Mouse (Mus musculus) intestine, embryonic 16.5 days (tissue): ENCODE results near the gene Srek1ip1. TPM values are rescaled to one million over a fixed set of nuclear protein-coding genes. Genes with fewer than 3 reads are reported as not detected.
A peak's percentile ranks its signal among the peaks of the same experiment; 100 is the strongest.

Experiments
- ATAC-seq: fragments of 200-750 bp; cut with Nextera tagmentation; 2 replicates; pipeline ENCODE4 v1.8.0; 2017; ENCODE audit warnings: moderate TSS enrichment, moderate library complexity
- H3K27ac ChIP-seq: fragments of 300-500 bp; sonication (generic); 2 replicates; pipeline ENCODE4 v1.5.1; 2014; ENCODE audit warnings: mild to moderate bottlenecking, low read length
- H3K27me3 ChIP-seq: fragments of 300-500 bp; sonication (generic); replicated peaks from 2 replicates; pipeline ENCODE4 v1.6.1; 2014; ENCODE audit warnings: low read length, control low read depth, mixed read lengths; ENCODE audit not compliant: control insufficient read depth, insufficient read depth
- H3K36me3 ChIP-seq: fragments of 300-500 bp; sonication (generic); 2 replicates; pipeline ENCODE4 v1.6.1; 2014; ENCODE audit warnings: low read length, control low read depth; ENCODE audit not compliant: control insufficient read depth, insufficient read depth
- H3K4me1 ChIP-seq: fragments of 300-500 bp; sonication (generic); 2 replicates; pipeline ENCODE4 v1.6.1; 2014; ENCODE audit warnings: low read length, control low read depth, mixed read lengths; ENCODE audit not compliant: control insufficient read depth, insufficient read depth
- H3K4me2 ChIP-seq: fragments of 300-500 bp; sonication (generic); 2 replicates; pipeline ENCODE4 v1.6.1; 2014; ENCODE audit warnings: low read depth, low read length, control low read depth
- H3K4me3 ChIP-seq: fragments of 300-500 bp; sonication (generic); 2 replicates; pipeline ENCODE4 v1.5.1; 2014; ENCODE audit warnings: mild to moderate bottlenecking, low read length
- H3K9ac ChIP-seq: fragments of 300-500 bp; sonication (generic); 2 replicates; pipeline ENCODE4 v1.6.1; 2014; ENCODE audit warnings: low read depth, low read length
- H3K9me3 ChIP-seq: fragments of 300-500 bp; sonication (generic); 2 replicates; pipeline ENCODE4 v1.6.1; 2016; ENCODE audit warnings: low read length, control low read depth; ENCODE audit not compliant: control insufficient read depth
- WGBS: fragments of 180-500 bp; shearing (Covaris S2); extraction: QIAGEN DNeasy Blood & Tissue Kit; methylation state at CpG from one replicate; pipeline ENCODE4 v1.1.7; 2014; 5-methylcytosine and 5-hydroxymethylcytosine counted together
- polyA plus RNA-seq: library from polyadenylated mRNA; unstranded; fragments of >200 nt; fragmentation: Nextera tagmentation; extraction: Ambion mirVana; gene quantifications from 2 replicates; pipeline ENCODE4 v1.2.1, GENCODE M21; 2015

Gene Srek1ip1
- polyA plus RNA-seq, 1 experiment from 2014 or later, result 21.1 TPM

DNA sequence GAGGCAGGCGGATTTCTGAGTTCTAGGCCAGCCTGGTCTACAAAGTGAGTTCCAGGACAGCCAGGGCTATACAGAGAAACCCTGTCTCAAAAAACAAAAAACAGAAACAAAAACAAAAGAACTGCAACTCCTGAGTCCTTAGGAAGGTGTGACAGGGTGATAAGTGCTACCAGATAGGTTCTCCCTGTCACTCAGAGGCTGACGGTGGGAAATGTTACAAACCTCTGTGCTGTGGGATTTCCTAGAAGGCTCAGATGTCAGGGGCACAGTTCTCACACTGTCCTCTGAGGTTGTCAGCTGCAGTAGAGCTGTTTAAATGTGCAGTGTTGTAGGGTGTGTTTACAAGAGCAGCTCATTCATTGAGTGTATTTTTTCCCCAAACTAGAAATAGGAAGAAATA lies 33.2 kb downstream of the Srek1ip1 start:
- H3K9ac ChIP-seq, result no peak overlapping the region
- H3K4me1 ChIP-seq, result peaks cover 4% of the 10 kb centered on the region; the same call in 1 of the 2 replicates
- no peaks in the 10 kb centered on the region for H3K9me3 ChIP-seq
- no peaks in the 10 kb centered on the region for H3K27me3 ChIP-seq
- H3K4me2 ChIP-seq, result no peak overlapping the region
- no peak overlapping the region for H3K4me3 ChIP-seq
- no peak overlapping the region for H3K27ac ChIP-seq
- H3K36me3 ChIP-seq, result peaks cover 18% of the 10 kb centered on the region
- 90% methylated on average over 2 of the region's 2 CpGs for WGBS
- no peak for ATAC-seq

DNA sequence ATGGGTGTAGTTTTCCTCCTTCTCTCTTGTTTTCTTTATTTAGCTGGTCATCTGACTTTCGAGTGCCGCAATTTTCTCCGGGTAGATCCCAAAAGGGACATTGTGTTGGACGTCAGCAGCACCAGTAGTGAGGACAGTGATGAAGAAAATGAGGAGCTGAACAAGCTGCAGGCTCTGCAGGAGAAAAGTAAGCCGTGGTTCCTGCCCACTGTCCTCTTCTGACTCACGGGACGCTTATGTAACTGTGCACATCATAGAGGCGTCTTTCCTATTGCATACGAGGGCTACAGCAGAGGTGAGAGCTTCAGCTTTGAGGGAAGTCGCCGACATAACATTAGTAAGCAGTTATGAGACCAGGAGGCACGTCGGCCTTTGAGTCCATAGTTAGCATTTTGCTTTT lies 40.5 kb downstream of the Srek1ip1 start:
- peaks cover 20% of the 10 kb centered on the region for H3K36me3 ChIP-seq
- H3K4me1 ChIP-seq, result no peaks in the 10 kb centered on the region
- 94% methylated on average over 13 of the region's 13 CpGs for WGBS
- no peak overlapping the region for H3K27ac ChIP-seq
- no peaks in the 10 kb centered on the region for H3K9me3 ChIP-seq
- H3K27me3 ChIP-seq, result no peaks in the 10 kb centered on the region
- no peak for ATAC-seq
- H3K9ac ChIP-seq, result no peak overlapping the region
- no peak overlapping the region for H3K4me3 ChIP-seq
- H3K4me2 ChIP-seq, result no peak overlapping the region

DNA sequence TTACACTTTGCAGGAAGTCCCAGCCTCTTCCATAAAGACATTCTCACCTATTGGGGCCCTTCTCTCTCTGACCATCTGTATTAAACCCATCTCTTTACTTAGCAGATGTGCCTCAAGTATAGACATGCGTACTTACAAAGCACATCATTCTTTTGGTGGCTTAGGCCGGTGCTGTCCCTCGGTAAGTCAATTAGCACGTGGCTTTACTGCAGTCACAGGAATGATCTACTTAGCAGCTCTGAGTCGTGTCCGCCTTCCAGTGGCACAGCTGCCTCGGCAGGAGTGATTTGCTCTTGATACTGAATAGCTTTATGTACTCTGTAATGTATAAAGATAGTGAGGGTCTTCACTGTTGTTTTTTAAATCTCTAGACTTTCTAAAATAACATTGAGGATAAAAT lies 45.3 kb downstream of the Srek1ip1 start:
- H3K4me2 ChIP-seq, result no peak overlapping the region
- no peak for ATAC-seq
- no peak overlapping the region for H3K27ac ChIP-seq
- H3K27me3 ChIP-seq, result no peaks in the 10 kb centered on the region
- 0 out of 2 replicates have a peak, but pooled peaks cover 15% of the 10 kb centered on the region for H3K36me3 ChIP-seq
- WGBS, result 66% methylated on average over 7 of the region's 7 CpGs
- H3K4me1 ChIP-seq, result no peaks in the 10 kb centered on the region
- H3K4me3 ChIP-seq, result no peak overlapping the region
- no peaks in the 10 kb centered on the region for H3K9me3 ChIP-seq
- no peak overlapping the region for H3K9ac ChIP-seq

DNA sequence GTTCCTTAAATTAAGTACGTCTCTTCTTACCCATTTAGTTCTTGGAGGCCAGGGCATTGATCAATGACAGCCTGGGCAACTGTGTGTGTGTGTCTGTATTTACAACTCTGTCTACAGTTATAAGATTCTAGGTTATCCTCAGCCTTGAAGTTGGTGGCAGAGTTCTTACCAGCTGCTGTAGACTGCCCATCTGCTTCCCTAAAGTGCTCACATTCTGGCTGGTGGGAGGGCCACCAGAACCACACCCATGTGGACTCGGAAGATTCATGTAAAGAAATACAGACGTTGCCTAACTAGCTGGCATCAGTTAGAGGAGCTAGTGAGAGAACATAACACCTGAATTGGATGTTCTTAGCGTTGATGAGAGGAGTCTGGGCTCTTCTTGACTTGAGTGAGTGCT lies 49.7 kb downstream of the Srek1ip1 start:
- WGBS, result 70% methylated on average over 4 of the region's 4 CpGs
- Histone ChIP-seq H3K27ac (no peak overlapping the region), H3K27me3 (no peaks in the 10 kb centered on the region)

DNA sequence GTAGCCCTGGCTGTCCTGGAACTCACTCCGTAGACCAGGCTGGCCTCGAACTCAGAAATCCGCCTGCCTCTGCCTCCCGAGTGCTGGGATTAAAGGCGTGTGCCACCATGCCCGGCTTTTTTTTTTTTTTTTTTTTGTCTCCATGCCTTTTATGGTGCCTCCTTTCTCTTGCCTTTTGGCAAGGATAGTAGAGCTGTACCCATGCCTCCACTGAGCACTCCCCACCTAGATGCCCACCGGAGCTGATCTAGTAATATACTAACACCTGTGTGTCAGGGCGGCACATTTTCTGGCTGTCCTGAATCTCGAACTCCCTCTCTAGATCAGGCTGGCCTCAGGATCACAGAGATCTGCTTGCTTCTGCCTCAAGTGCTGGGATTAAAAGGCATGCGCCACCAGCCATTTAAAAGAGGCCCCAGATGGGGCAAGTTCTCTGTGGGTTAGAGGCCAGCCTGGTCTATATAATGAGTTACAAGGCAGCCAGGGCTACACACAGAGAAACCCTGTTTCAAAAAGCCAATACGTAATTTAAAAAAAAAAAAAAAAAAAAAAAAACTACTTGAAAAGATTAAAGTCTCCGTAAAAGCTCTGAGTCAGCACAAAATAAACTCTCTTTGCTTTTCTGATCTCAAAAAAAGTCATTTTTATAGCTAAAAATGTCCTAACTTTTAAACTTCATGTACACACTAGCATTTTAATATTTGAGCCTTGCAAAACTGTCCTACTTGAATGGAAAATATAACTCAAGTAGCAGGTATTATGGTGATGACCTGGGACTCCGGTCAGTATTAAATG lies 51.2 kb downstream of the Srek1ip1 start:
- ATAC-seq, result no peak
- WGBS, result 88% methylated on average over 13 of the region's 13 CpGs
- no peak overlapping the region for H3K4me3 ChIP-seq
- H3K36me3 ChIP-seq, result 0 out of 2 replicates have a peak, but pooled peaks cover 3% of the 10 kb centered on the region
- H3K27ac ChIP-seq, result no peak overlapping the region
- no peak overlapping the region for H3K9ac ChIP-seq
- H3K4me2 ChIP-seq, result no peak overlapping the region
- H3K4me1 ChIP-seq, result no peaks in the 10 kb centered on the region
- no peaks in the 10 kb centered on the region for H3K27me3 ChIP-seq
- H3K9me3 ChIP-seq, result no peaks in the 10 kb centered on the region

More for the DNA sequence above, 49.7 kb downstream of the Srek1ip1 start:
- no peaks in the 10 kb centered on the region for H3K9me3 ChIP-seq
- H3K9ac ChIP-seq, result no peak overlapping the region
- no peak overlapping the region for H3K4me3 ChIP-seq
- H3K4me1 ChIP-seq, result no peaks in the 10 kb centered on the region
- ATAC-seq, result no peak
- no peak overlapping the region for H3K4me2 ChIP-seq
- H3K36me3 ChIP-seq, result 0 out of 2 replicates have a peak, but pooled peaks cover 7% of the 10 kb centered on the region

DNA sequence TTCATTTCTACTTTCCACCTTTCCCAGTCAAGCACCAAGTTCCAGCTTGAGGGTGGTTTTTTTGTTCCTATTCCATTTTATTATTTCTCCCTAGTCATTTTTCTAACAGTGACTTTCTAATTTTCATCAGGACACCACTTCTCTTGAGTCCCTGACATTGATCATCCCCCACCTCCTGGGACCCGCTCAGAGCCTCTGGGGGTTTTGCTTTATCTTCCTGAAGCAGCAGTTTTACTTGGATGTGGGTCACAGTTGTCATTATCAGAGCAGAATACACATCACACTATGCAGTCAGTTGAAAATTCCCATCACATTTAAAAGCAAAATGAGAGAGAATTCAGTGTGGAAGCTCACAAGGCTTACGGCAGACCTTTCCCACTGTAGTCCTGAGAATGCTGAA lies 61.4 kb downstream of the Srek1ip1 start:
- ATAC-seq, result no peak
- 74% methylated on average over 2 of the region's 2 CpGs for whole genome bisulfite sequencing
- Histone ChIP-seq H3K36me3 (no peaks in the 10 kb centered on the region), H3K9me3 (no peaks in the 10 kb centered on the region), H3K4me3 (no peak overlapping the region), H3K4me2 (no peak overlapping the region), H3K27ac (no peak overlapping the region), H3K27me3 (no peaks in the 10 kb centered on the region), H3K4me1 (no peaks in the 10 kb centered on the region), H3K9ac (no peak overlapping the region)

DNA sequence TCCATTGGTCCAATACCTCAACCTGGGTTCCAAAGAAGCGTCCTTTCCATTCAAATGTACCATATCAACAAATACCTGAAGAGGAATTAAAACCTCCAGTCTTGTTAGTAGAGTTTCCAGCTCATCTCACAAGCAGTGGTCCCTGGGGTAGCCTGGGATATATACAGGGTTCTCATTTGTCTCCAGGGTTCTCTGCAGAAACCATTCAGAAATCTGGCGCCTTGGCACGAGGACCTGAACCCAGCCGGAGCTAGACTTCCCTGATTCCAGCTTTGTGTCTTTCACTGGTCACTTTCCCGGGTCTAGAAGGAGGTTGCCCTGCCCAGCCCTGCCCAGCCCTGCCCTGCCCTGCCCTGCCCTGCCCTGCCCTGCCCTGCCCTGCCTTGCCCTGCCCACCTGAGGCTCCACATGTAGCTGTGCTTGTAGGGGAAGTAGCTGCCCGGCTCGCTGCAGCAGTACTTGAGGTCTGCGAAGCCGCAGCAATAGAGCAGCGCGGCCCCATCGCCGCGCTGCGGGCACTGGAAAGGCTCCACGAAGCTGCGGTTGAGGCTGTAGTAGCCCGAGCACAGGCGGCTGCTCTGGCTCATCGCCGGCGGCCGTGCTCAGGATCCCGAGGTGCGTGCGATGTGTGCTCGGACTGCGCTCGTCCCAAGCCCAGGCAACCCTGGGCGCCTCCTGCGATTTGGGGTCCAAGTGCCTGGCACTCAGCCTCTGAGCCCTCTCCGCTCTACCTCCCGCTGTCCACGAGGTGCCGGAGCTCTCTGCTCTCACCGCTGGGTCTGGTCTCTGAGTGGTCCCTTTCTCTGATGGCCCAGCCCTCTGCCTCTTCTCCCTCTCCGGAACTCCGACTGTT lies 71.1 kb downstream of the Srek1ip1 start, which contains the start of gene Shisal2b:
Gene Shisal2b, minus strand, starts transcription at position 767 of the 853 bp plus-strand sequence.
- no peaks in the 10 kb centered on the region for H3K9me3 ChIP-seq
- H3K4me3 ChIP-seq, result peak within 1 kb of the TSS; percentile 58
- peaks cover 2% of the 10 kb centered on the region; the same call in 1 of the 2 replicates for H3K27me3 ChIP-seq
- ATAC-seq, result peak; percentile 98
- peak within 1 kb of the TSS; percentile 69 for H3K9ac ChIP-seq
- H3K27ac ChIP-seq, result no peak within 1 kb of the TSS
- peak within 1 kb of the TSS; percentile 99 for H3K4me2 ChIP-seq
- WGBS, result 4% methylated on average over 38 of the region's 38 CpGs
- H3K4me1 ChIP-seq, result no peaks in the 10 kb centered on the region
- no peaks in the 10 kb centered on the region for H3K36me3 ChIP-seq

DNA sequence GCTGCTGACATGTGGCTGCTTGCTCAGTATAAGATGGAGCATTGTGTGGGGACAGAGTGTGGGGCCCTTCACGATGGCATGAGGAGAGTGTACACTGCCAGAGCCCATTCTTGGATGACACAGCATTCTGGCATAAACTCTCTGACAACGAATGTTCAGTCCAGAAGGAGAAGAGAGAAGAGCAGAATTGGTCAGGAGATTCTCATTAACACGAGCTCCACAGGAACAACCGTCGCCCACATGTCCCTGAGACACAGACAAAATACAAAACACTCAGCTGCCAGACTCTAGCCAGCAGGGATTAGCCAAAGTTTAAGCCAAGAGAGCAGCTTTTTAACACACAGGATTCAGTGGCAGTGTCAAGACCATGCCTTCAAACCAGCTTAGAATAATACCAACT lies 74.4 kb downstream of the Srek1ip1 start:
- 86% methylated on average over 5 of the region's 5 CpGs for WGBS
- Histone ChIP-seq H3K27ac (no peak overlapping the region), H3K9ac (no peak overlapping the region), H3K36me3 (no peaks in the 10 kb centered on the region), H3K4me2 (no peak overlapping the region), H3K27me3 (peaks cover 2% of the 10 kb centered on the region; the same call in 1 of the 2 replicates), H3K4me3 (no peak overlapping the region), H3K9me3 (no peaks in the 10 kb centered on the region), H3K4me1 (no peaks in the 10 kb centered on the region)
- ATAC-seq, result no peak

DNA sequence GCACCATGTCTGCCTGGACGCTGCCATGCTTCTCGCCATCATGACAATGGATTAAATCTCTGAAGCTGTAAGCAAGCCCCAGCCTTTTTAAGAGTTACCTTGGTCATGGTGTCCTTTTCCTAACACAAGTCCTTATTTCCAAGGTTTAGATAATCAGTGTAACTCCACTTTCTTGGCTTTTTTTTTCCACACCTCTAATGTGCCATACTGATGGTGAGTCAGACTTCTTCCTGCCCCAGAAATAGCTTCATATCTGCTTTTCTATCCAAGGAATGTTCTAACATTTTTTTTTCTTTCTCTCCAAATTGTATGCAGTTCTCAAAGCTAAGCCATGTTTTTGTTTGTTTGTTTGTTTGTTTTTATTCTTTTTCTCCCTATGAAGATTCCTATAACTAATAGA lies 77.6 kb downstream of the Srek1ip1 start:
- no peaks in the 10 kb centered on the region for H3K27me3 ChIP-seq
- H3K4me1 ChIP-seq, result no peaks in the 10 kb centered on the region
- no peak overlapping the region for H3K27ac ChIP-seq
- H3K36me3 ChIP-seq, result no peaks in the 10 kb centered on the region
- no peak for ATAC-seq
- no peak overlapping the region for H3K9ac ChIP-seq
- no peak overlapping the region for H3K4me3 ChIP-seq
- no peaks in the 10 kb centered on the region for H3K9me3 ChIP-seq
- 91% methylated on average over 2 of the region's 2 CpGs for WGBS
- H3K4me2 ChIP-seq, result no peak overlapping the region
